In genomic region chr14:103498199-103498598, GRCm38 (mm10) we compare ENCODE assay signal across 19 mouse cellular contexts. TPM values are rescaled to one million over a fixed set of nuclear protein-coding genes. Genes with fewer than 3 reads are reported as not detected.
"Had no signal": no experiment of that assay in that cellular context is flagged by ENCODE, and none has a peak within 500 bp of the region (broad histone marks: within the 10 kb centered on the region; RNA-seq: fewer than 3 reads in every experiment).

No protein-coding gene starts in this region.

- H3K4me3 ChIP-seq: liver, embryonic 13.5 days; liver, embryonic 15.5 days; megakaryocyte, embryonic 14.5 days; neural tube, embryonic 12.5 days; stomach, embryonic 15.5 days had no signal

- DNase-seq: liver; liver, embryonic 13.5 days; liver, postnatal 0 days; lung, adult 2 months; lung, postnatal 14 days; right cerebral cortex, postnatal 14 days; thymus, adult 2 months; thymus, postnatal 25 days; thymus, postnatal 4 days had no signal

- H3K4me1 ChIP-seq: liver, embryonic 13.5 days; liver, embryonic 15.5 days; megakaryocyte, embryonic 14.5 days; neural tube, embryonic 12.5 days; stomach, embryonic 15.5 days had no signal

- H3K27me3 ChIP-seq: liver, embryonic 13.5 days; liver, embryonic 15.5 days; megakaryocyte, embryonic 14.5 days; neural tube, embryonic 12.5 days; stomach, embryonic 15.5 days had no signal

- H3K4me2 ChIP-seq: liver, embryonic 11.5 days; liver, embryonic 13.5 days; liver, embryonic 15.5 days; neural tube, embryonic 12.5 days; stomach, embryonic 15.5 days had no signal

- H3K9ac ChIP-seq: liver, embryonic 13.5 days; liver, embryonic 15.5 days; liver, postnatal 0 days; neural tube, embryonic 12.5 days; stomach, embryonic 15.5 days had no signal

- H3K9me3 ChIP-seq: liver, embryonic 15.5 days; stomach, embryonic 15.5 days had no signal

- H3K27ac ChIP-seq: liver, embryonic 13.5 days; liver, embryonic 15.5 days; macrophage; neural tube, embryonic 12.5 days; stomach, embryonic 15.5 days; stomach, postnatal 0 days had no signal

- H3K36me3 ChIP-seq: liver, embryonic 13.5 days; liver, embryonic 15.5 days; neural tube, embryonic 12.5 days; stomach, embryonic 15.5 days had no signal

- ATAC-seq: liver, postnatal 0 days; lung, postnatal 0 days had no signal

RNA-seq across cellular contexts. Expression of gene Scel, which starts 14.9 kb away (rescaled TPM):
- total RNA-seq: megakaryocyte progenitor cell, adult 5-6 weeks had no signal
- polyA plus RNA-seq: liver, postnatal 0 days; testis, adult 2 months had no signal
